Mouse (Mus musculus) thymus, adult 2 months (tissue): ENCODE results near the gene Mlx.

ENCODE experiments used
- CTCF ChIP-seq: fragments of 200-500 bp; IDR thresholded peaks from 2 replicates; pipeline ENCODE4 v1.5.1; 2012; ENCODE audit warnings: mild to moderate bottlenecking, control low read depth, low read length, moderate library complexity, borderline replicate concordance; ENCODE audit not compliant: control insufficient read depth, poor library complexity, insufficient read depth; ENCODE audit errors: extremely low read depth
- POLR2A ChIP-seq: fragments of 200-500 bp; IDR thresholded peaks from 2 replicates; pipeline ENCODE4 v1.6.1; 2012; ENCODE audit warnings: mild to moderate bottlenecking, low read length, control low read depth, moderate library complexity; ENCODE audit not compliant: control insufficient read depth, poor library complexity, insufficient read depth; ENCODE audit errors: extremely low read depth

DNA sequence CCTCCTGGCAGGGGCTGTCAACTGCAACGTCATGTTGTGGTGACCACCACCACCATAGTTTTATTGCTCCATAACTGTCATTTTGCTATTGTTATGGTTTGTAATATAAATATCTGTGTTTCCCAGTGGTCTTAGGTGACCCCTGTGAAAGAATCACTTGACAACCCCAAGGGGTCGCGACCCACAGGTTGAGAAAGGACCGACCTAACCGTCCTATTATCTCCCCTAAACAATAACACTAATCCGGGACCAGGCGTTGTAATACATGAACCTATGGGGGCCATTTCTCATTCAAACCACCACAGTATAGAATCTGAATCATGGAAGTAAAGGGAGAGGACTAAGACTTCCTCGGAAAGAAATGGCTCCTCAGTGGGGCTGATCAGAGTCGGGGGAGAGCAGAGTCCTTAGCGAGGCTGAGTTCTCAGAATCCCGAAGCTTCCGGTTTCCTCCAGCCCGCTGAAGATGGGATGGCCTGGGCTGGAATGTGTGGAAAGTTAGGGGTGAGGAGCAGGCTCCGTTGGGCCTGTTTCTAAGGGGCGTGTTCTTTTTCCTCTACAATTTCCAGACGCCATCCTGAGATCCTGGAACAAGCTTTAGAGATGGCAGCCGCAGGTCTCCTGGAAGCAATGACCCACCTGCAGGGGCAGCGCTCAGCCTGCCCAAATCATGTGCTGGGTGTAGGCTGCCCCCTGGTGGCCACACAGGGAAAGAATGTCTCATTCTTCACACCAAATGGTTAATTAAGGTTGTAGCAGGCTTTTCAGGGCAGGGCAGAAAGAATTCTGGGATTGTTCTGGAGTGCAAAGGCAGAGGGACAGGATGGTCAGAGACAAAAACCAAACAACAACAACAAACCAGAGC is 20.3 kb upstream of the Mlx start:
- TF ChIP-seq CTCF (peak; percentile 94), POLR2A (no peak)
